Mouse (Mus musculus): Measurements from ENCODE around the gene Syn3. TPM values are rescaled to one million over a fixed set of nuclear protein-coding genes. Genes with fewer than 3 reads are reported as not detected.

The Syn3 gene
- total RNA-seq, 2 experiments from 2014 or later = 5.0 to 6.8 TPM

DNA sequence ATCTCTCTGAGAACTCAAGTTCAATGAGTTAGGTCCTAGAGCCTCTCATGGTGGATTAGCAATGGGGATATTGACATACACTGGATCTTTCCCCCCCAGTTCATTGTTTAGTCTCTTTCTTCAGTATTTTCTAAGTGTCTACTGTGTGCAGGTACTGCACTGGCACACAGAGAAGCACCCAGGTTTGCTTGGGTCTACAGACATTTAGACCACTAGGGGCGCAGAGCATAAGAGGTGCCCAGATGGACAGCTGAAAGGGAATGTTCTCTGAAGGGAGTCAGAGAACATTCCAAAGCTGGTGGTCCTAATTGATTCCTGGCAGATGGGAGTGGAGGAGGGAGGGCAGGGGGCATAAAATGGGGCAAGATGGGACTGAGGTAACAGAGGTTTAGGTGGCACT lies 204.8 kb downstream of the Syn3 start:
- no peak for DNase-seq (ENCODE audit: low spot score in 2 of 2)

DNA sequence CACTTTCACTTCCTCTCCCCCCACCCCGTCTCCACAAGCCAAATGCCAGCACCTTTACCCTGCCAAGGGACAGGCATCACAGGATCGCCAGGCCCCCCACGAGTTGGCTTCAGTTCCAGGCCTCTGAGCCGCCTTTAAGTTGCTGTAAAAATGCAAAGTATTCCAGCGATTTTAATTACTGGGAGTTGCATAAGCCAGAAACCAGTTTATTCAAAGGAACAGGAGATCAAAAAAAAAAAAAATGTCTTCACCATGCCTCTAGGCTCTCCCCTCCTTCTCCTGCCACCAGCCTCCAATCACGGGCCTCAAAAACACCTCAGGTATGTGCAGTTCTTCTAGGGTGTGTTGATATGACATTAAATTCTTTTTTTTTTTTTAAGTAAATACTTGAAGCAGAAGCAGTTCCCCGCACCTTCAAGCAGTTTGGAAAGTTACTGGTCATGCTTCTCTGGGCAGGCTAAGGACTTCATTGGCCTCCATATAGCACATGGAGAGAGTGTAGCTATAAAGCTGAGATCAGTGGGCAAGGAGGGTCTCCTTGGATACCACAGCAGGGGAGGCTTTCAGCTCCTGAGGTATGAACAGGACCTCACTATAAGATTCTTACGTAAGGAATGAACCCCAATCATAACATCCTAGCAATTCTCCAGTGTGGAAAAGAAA lies 208.5 kb downstream of the Syn3 start:
- no peak for DNase-seq (ENCODE audit: low spot score in 2 of 2)

DNA sequence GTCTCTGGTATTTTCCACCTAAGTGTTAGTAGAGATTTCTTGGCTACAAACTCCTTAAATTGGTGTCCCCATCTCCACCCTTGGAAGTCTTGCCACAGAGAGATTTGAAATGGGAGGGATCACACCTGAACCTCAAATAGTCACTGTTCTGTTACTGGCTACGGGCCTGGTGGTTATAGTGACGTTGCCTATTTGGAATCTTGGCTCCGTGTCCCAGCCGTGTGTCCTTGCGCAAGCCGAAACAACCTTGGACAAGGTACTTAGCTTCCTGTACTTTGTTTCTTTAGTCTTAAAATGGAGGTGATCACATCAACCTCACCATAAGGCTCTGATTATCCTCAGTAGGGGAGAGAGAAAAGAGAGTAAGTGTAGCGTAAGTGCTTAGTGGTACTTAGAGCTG lies 212.2 kb downstream of the Syn3 start:
- no peak for DNase-seq (ENCODE audit: low spot score in 2 of 2)

DNA sequence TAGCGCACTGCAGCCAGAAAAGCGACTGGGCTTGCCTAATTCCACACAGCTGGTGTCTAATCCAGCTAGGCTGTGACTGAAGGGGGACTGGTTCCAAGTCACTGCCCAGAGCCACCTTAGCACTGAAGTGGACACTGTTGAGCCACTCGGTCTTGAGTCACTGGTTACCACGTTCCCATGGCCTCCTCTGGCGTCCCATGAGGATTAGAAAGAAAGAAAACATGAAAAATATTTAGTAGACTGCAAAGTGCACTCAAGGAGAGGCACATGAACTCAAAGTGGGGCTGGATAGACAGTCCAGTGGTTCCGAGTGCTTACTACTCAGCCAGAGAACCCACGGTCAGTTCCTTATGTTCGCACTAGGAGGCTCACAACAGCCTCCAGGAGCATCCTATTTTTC lies 217.5 kb downstream of the Syn3 start:
- no peak for DNase-seq (ENCODE audit: low spot score in 2 of 2)

DNA sequence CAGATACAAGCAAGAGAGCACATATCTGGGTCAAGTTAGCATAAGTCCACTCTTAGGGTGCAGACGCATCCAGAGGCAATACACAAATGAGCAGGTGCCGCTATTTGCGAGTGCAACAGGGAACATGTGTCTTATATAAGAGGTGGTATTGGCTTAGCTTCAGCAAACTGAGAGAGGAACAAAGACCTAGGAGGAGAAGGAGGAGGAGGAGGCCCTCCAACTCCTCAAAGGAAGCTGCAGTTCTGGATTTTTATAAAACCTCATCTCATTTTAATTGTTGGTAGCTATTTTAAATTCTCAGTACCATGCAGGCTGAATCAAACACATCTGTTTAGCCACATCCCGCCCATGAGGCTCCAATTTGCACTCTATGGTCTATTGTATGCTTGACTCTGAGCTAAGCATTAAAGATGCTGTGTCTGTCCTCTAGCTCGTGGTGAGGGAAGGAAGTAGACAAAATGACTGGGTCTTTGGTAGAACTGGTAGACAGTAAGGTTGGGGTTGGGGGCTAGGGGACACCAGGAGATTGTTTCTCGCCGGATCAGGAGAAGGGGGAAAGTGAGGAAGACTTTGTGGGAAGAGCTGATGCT lies 219.0 kb downstream of the Syn3 start:
- no peak for DNase-seq (ENCODE audit: low spot score in 2 of 2)

DNA sequence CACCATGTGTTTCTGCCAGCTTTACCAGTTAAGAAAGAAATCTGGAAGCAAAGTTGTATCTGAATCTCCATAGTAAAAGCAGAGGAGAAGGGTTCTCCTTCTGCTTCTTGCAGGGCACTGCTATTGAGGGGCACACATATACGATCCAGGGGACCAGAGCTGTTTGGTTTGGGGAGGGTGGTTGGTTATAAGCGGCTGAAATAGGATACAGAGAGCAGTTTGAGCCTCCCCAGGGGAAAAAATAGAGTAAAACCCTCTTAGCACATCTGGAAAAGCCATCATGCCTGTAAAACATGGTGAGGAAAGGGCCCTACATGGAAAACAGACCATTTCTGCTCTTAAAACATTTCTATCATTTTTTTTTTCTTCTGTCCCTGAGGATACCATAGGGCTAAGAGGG lies 220.2 kb downstream of the Syn3 start:
- DNase-seq (ENCODE audit: low spot score in 2 of 2) = no peak

DNA sequence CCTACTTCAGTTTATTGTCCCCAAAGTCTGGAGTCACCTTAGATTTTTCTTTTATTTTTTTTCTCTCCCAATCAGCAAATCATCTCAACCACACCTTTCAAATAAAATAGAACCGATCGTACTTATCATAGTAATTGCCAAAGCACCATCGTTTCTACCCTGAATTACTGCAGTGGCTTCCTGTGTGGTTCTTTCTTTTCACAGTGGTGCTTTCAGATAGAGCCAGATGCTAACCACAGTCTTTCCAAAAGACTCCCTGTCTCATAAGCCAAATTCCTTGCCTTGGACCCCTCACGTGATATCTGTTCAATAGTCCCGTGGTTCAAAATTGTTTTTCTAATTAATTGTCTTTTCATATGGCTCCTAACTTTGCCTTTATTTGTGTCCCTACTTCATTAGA lies 221.4 kb downstream of the Syn3 start:
- DNase-seq (ENCODE audit: low spot score in 2 of 2) = no peak

DNA sequence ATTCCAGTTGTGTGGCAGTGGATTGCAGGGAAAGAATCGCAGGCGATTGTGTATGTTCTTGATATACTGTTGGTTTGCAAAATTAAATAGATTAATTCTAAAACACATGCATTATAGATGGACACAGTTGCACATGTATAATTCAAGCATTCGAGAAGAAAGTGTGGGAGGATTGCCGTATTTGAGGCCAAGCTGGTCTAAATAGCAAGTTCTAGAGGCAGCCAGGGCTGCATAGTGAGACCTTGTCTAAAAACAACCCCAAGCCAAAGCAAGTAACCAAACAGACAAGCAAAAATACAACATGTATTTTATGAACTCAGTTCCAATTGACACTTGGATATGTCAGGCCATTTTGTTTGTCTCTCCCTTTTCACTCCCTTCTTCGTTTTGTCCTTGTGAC lies 223.1 kb downstream of the Syn3 start:
- DNase-seq (ENCODE audit: low spot score in 2 of 2) = no peak

DNA sequence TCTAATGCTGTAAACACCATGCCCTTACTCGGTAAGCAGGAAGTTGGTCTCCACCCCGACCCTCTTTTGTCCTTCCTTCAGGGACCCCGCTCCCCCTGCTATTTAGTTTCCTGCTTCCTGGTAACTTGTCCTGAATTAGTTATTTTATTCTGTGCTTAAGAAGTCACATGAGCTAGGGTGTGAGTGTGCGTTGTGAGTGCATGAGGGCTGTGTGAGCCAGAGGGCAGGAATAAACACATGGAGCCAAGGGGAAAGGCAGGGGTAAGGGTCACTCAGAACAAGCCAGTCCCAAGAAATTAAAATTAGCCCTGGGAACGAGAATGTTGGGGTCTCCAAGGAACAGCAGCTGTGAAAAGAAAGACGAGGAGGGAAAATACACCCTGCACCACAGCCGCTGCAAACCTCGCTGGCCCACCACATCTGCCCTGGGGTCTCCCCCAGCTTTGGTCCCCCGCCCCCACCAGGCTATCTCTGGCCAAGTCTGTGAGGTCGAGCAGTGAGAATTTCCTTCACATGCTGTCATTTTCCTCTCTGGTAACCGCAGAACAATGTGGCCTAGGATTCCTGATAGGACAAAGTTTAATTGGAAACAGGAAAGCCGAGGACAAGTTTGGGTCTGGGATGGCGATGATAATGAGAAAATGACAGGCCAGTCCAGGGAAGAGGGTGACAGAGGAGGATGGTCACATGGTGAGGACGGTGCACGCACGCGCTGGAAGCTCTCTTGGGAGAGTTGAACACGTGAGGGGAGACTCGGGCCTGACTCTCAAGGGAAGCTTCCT lies 225.1 kb downstream of the Syn3 start:
- DNase-seq (ENCODE audit: low spot score in 2 of 2) = no peak

DNA sequence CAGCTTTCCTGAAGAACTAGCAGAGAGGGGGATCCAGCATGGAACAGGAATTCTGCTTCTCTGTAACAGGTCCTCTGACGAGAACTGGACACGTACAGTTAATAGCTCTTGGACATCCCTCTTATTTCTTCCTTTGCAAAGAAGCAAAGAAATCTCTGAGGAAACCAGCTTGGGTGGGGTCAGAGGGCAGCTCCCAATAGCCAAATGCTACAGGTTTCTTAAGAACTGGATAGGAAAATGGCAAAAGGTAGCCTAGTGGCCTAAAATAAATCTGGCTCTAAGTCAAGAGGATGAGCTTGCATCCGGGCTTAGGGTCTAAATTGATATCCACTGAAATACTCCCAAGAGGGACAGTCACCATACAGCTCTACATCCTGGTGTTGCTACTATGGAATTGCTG lies 225.9 kb downstream of the Syn3 start:
- no peak for DNase-seq (ENCODE audit: low spot score in 2 of 2)

DNA sequence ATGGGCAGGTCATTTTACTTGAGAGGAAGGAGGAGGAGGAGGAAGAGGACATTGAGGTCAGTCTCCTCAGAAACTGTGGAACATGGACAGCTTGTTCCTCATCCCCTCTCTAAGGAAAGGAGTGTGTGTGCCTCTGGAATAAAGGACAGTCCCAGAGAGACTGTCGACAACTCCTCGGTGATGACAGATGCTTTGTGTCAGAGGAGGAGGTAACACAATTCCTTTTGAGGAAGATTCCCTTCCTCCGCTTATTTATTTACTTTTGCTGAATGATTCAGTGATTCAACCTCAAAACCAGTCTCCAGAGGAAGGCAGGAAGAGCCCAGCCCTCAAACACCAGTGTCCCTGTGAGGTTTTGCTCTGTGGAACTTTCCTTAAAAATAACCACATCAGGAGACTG lies 228.4 kb downstream of the Syn3 start:
- no peak for DNase-seq (ENCODE audit: low spot score in 2 of 2)

DNA sequence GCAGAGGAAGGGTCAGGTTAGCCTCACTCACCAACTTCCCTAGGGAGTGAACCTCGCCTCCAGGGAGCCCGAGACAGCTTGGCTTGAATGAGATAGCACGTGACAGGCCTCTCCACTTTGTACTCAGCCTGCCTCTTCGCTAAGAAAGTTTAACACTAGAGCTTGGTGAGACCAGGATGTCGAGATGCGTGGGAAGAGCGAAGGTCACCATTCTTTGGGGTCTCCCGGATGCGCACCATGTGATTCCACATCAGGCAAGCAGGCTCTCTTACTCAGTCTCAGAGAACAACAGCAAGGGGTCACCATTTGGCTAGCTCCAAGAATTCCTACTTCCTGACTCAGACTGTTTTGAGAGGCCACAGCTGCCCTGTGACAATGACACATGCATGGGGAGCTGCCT lies 234.1 kb downstream of the Syn3 start:
- no peak for DNase-seq (ENCODE audit: low spot score in 2 of 2)

DNA sequence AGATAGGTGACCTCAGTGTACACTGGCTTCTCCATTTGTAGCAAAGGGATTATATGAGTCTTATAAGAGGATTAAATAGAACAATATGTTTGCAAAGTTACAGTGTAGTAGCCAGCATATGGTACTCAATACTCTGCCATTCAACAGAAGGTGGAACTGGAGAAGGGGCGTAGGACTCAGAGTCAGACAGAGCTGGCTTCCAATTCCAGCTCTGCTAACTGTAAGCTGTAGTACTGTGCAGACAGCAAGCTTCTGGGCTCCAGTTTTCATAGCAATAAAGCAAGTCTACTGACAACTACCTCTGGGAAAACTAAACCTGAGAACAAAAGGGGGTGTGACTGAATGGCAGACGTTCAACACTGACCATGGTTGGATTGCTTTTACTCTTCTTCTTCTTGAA lies 237.0 kb downstream of the Syn3 start:
- DNase-seq (ENCODE audit: low spot score in 2 of 2) = no peak

DNA sequence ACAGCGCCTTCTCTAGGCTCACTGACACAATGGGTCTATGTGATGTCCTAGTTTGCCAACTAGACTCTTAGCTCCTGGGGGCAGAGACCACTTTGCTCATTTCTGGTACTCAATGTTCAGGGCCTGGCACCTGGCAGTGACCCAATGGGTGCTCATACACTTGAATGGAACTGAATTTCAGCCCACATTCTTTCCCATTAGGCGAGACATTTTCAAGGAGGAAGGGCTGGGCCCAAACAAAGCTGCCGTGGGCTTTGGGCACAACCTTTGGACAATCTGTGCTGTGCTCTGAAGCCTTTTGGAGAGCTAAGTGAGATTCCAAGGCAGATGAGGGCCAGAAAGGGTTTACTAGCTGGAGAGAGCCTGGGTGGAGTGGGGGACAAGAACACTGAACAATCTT lies 239.7 kb downstream of the Syn3 start:
- DNase-seq (ENCODE audit: low spot score in 2 of 2) = no peak

DNA sequence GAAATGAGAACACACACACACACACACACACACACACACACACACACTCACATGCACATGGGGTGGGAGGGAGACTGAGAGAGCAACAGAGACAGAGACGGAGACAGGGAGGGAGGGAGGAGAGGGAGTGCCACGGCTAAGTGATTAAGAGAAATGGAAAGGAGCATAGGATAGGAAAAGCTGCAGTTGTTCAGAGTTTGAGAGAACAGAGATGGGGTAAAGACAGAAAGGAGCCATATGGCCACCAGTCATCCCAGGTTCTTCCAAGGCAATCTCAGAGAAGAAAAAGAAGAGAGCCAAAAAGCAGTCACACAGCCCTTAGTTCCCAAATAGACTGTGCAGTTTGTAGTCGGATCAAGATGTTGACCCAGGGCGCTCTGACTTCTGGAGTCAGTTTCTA lies 240.7 kb downstream of the Syn3 start:
- DNase-seq (ENCODE audit: low spot score in 2 of 2) = no peak

DNA sequence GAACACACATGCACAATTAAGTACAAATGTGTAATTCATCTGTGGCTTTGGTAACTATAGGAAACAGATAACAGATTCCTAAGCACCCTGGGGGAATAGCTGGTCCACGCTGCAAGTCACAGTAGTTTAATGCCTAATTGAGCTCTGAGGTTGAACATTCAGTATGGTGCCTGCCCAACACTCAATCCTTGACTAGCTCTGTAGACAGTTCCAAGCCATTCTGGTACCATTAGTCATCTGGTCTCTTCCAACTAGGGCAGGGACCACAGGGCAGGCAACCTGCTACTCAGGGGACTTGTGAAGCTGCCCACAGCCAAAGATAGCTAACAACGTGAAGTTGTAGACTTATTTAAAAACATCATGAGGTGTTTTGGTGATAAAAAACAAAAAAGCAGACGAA lies 241.7 kb downstream of the Syn3 start:
- DNase-seq (ENCODE audit: low spot score in 2 of 2) = no peak

DNA sequence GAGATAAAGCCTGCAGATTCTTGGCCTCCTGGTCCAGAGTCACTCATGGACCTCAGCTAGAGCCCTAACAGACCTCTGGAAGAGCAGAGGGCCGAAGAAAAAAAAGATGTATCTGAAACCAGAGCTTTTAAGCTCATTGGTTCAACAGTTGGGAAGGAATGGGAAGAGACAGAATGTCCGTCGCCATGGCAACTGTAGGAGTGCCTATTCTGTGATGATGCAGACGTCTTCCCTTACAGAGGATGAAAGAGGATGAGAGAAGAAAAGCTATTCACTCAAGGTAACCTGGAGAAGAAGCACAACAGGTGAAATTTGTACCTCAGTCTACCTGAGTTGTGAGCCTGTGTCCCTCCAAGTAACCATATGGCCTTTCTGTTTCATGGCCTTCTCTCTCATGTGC lies 242.5 kb downstream of the Syn3 start:
- no peak for DNase-seq (ENCODE audit: low spot score in 2 of 2)

DNA sequence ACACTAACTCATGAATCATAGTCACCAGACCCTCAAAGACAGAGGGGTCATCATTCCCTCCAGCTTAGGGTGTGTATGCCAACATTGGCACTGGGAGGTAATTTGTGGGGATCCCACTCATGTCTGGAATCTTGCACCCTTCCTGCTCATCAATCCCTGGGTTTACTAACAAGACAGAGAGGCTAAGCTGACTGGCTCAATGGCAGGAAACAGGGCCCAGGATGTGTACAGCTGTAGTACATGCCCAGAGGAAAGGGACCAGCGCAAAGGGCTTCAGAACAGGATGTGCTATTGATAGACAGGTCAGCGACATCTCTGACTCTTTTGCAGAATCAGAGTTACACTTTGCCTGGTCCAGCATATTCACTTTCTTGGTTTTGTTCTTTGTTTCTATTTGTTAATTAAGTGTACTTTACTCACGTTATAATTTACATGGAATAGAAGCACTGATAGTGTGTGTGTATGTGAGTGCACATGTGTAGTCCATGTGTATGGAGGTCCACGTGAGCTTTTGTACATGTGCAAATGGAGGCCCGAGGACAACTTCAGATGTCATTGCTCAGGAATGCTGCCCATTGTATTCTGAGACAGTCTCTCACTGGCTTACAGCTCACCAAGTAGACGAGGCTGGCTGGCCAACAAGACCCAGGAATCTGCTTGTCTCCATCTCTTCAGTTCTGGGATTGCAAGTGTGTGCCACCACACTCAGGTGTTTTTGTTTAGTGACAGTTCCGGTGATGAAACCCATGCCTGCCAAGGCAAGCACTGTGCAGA lies 248.4 kb downstream of the Syn3 start:
- no peak for DNase-seq (ENCODE audit: low spot score in 2 of 2)

DNA sequence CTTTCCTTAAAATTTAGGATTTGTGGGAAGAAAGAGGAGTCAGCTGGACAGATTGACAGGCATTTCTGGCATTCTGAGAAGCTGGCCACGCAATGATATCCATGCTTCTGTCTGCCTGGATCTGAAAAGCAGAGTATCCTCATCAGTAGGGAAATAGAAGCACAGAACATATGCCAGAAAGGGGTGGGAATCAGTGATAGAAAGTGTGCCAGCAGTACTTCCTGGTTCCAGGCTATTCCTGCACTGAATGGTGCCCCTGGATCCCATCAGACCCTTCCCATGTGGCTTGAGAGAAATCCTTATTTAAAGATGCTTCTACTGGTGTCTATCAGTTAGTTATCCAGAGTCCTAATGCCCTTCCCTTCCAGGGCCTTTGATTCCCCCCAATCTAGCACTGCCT lies 249.4 kb downstream of the Syn3 start:
- no peak for DNase-seq (ENCODE audit: low spot score in 2 of 2)

DNA sequence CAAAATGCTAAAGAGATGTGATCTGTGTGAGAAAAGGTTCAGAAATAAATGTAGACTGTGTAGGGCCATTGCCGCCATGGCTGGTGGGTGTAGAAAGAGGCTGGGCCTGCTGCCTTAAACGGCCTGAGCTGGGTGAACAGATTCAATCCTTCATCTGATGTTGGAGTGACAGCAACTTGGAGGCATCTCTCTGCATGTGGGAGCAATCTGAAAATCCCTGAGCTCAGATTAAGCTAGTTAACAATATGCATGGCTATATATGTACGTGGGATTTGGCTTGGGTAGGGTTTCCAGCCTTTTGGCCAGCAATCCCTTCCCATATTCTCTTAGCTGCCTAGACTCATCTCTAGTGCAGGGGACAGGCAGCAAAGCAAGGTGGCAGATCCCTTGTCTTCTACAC lies 249.9 kb downstream of the Syn3 start:
- no peak for DNase-seq (ENCODE audit: low spot score in 2 of 2)

DNA sequence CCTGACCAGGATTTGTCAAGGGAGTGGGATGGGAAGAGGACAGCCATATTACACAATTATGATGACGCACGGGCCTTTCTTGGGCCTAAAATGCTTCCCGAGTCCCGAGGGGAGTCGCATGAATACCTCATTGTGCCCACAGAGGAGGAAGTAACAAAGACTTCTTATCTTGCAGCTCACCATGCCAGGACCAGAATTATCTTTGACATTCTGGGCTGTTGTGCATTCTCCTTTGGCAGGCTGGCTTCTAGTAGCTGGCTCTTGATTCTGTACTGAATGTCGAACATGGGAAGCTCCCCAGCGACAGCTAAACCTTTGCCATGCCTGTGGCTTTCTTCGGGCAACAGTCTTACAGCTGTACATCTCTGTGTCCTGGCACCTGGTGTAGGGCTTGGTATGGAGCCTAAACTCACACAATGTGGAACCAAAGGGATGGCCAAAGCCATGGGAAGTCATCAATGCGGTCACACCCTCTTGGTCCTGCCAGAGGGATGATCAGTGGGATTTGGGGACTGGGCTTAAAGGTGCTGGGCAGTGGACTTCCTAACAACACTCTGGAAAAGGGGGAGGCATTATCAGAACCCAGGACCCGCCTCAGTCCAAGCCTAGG lies 250.5 kb downstream of the Syn3 start:
- no peak for DNase-seq (ENCODE audit: low spot score in 2 of 2)

DNA sequence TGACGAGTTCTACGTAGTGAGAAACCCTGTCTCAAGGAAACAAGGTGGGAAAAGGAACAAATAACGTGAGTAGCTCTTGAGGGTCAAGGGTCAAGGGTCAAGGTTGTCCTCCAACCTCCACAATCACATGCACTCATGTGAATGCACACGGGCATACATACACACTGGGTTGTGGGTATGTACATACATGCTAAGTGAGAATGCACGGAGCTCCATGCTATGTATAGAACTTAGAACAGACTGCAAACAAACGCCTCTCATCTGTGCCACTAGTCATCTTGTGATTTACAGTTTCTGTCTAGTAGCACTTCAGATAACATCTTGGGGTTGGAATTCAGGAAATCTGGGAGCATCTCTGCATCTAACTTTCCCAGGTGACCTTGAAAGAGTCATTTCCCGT lies 253.3 kb downstream of the Syn3 start:
- no peak for DNase-seq (ENCODE audit: low spot score in 2 of 2)

All from adrenal gland, postnatal 4 days (tissue).